Mouse (Mus musculus): Measurements from ENCODE around the gene Cyp1a1. TPM values are rescaled to one million over a fixed set of nuclear protein-coding genes. Genes with fewer than 3 reads are reported as not detected.
"Not testable (repeated sequence)": the region's sequence is repeated elsewhere in the genome, so short reads cannot be mapped to it uniquely, and the experiment has no call there.

Cyp1a1 gene
- polyA plus RNA-seq, 1 experiment from 2014 or later: not detected

DNA sequence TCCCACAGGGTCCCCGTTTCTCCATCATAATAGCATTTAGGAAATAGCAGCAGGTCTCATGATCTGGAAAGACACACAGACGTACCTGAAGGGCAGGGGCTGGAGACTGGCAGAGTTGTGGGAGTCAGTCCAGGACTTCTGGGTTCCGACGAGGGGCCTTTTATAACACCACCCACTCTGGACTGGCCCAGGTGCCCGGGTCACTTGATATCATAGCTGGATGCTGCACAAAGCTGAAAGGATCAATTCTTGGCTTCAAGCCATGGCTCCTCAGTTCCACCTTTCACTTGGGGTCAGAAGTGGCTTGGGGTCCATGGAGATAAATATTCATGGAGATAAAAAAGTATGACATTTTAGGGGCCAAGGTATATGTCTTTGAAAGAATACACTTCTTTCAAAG, 4.2 kb upstream of the Cyp1a1 start, which contains the start of gene Cyp1a2:
TSS of gene Cyp1a2 (minus strand) at position 184 of the 400 bp plus-strand sequence.
- Histone ChIP-seq H3K36me3 (no peaks in the 10 kb centered on the region), H3K27me3 (no peaks in the 10 kb centered on the region), H3K9me3 (no peaks in the 10 kb centered on the region), H3K4me3 (no peak within 1 kb of the TSS), H3K27ac (no peak within 1 kb of the TSS), H3K9ac (no peak within 1 kb of the TSS), H3K4me1 (no peaks in the 10 kb centered on the region), H3K4me2 (replicated peaks) (no peak within 1 kb of the TSS)
- ATAC-seq (ENCODE audit: low FRiP score, low read depth): no peak
- WGBS: 80% methylated on average over 5 of the region's 5 CpGs

DNA sequence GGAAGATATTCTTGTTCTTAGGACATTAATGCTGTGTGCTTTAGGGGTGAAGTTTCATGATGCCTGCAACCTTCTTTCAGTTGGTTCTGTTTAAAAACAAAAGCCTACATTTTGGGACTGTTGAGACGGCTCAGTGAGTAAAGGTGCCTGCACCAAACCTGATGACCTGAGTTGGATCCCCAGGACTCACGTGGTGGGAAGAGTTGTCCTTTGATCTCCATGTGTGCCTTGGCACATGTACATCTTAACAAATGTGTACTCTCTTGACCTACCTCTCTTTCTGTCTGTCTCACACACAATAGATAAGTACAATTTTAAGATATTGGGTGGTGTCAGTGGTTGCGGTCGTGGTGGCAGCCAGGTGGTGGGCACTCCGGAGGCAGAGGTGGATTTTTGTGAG, 1.7 kb upstream of the Cyp1a1 start:
- no peak overlapping the region for H3K9ac ChIP-seq
- H3K4me2 ChIP-seq (replicated peaks): no peak overlapping the region
- no peaks in the 10 kb centered on the region for H3K36me3 ChIP-seq
- no peak overlapping the region for H3K4me3 ChIP-seq
- H3K4me1 ChIP-seq: no peaks in the 10 kb centered on the region
- WGBS: 87% methylated on average over 5 of the region's 5 CpGs
- no peaks in the 10 kb centered on the region for H3K27me3 ChIP-seq
- no peaks in the 10 kb centered on the region for H3K9me3 ChIP-seq
- H3K27ac ChIP-seq: no peak overlapping the region
- ATAC-seq (ENCODE audit: low FRiP score, low read depth): no peak

DNA sequence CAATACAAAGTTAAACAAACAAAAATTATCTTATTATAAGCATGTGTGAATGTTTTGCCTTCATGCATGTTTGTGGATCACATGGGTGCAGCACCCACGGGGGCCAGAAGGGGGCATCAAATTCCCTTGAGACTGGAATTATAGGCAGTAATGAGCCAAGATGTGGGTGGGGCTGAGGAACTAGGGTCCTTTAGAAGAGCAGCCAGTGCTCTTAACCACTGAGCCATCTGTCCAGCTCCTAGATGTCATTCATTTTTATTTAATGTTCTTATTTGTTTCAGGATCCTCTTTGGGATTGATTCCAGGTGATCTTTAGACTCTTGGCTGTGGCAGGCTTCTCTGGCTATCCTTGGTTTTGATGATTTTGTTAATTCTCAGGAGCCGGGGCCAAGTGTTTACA, 430 bp downstream of the Cyp1a1 start:
- Histone ChIP-seq H3K9me3 (no peaks in the 10 kb centered on the region), H3K4me1 (no peaks in the 10 kb centered on the region), H3K4me3 (no peak overlapping the region), H3K4me2 (replicated peaks) (no peak overlapping the region), H3K36me3 (no peaks in the 10 kb centered on the region), H3K27ac (no peak overlapping the region), H3K9ac (no peak overlapping the region), H3K27me3 (peaks cover 2% of the 10 kb centered on the region; the same call in 1 of the 2 replicates)
- ATAC-seq (ENCODE audit: low FRiP score, low read depth): no peak
- 60% methylated on average over 2 of the region's 2 CpGs for WGBS

DNA sequence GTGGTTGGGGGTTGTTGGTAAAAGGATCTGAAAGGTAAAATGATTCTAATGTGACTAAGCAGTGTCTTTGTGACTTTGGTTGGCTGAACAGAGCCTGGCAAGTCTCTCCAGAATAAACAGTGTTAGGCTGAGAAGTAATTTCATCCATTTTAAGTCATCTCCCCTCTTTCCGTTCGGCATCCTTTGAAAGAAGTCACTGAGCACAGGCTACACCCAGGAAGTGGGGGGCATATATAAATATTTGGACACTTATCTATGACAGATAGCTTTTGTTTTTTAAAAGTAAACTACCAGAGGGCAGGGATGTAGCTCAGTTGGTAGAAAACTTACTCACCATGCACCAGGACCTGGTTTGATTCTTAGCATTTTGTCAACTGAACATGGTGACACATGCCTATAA, 878 bp downstream of the Cyp1a1 start:
- no peak for ATAC-seq (ENCODE audit: low FRiP score, low read depth)
- no peaks in the 10 kb centered on the region for H3K9me3 ChIP-seq
- H3K4me3 ChIP-seq: no peak overlapping the region
- no peak overlapping the region for H3K4me2 ChIP-seq (replicated peaks)
- H3K9ac ChIP-seq: no peak overlapping the region
- H3K27me3 ChIP-seq: peaks cover 3% of the 10 kb centered on the region
- no peak overlapping the region for H3K27ac ChIP-seq
- H3K4me1 ChIP-seq: no peaks in the 10 kb centered on the region
- no peaks in the 10 kb centered on the region for H3K36me3 ChIP-seq
- WGBS: 78% methylated on average over 2 of the region's 2 CpGs

DNA sequence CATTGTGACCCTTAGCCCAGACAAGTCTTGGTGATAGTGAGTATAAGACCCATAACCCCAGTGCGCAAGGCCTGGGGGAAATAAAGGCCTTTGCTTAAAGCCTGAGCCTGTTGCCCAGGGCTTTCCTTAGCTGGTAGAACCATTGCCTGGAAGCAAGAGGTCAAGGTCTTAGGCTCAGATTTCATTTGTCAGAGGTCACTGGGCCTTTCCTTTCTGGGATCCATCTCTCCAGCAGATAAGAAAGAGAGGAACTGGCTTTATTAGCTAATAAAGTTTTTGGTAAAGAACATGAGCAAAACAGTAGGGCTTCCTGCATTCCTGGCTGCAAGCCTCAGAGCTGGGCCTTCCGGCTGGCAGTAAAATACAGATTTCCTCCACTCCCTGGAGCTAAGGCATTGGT, 6.4 kb downstream of the Cyp1a1 start:
- Histone ChIP-seq H3K27me3 (peaks cover 55% of the 10 kb centered on the region), H3K4me2 (replicated peaks) (no peak overlapping the region), H3K36me3 (no peaks in the 10 kb centered on the region), H3K4me3 (no peak overlapping the region), H3K9ac (no peak overlapping the region), H3K9me3 (no peaks in the 10 kb centered on the region), H3K4me1 (peaks cover 13% of the 10 kb centered on the region), H3K27ac (no peak overlapping the region)
- no peak for ATAC-seq (ENCODE audit: low FRiP score, low read depth)
- WGBS: 65% methylated on average over 2 of the region's 2 CpGs

DNA sequence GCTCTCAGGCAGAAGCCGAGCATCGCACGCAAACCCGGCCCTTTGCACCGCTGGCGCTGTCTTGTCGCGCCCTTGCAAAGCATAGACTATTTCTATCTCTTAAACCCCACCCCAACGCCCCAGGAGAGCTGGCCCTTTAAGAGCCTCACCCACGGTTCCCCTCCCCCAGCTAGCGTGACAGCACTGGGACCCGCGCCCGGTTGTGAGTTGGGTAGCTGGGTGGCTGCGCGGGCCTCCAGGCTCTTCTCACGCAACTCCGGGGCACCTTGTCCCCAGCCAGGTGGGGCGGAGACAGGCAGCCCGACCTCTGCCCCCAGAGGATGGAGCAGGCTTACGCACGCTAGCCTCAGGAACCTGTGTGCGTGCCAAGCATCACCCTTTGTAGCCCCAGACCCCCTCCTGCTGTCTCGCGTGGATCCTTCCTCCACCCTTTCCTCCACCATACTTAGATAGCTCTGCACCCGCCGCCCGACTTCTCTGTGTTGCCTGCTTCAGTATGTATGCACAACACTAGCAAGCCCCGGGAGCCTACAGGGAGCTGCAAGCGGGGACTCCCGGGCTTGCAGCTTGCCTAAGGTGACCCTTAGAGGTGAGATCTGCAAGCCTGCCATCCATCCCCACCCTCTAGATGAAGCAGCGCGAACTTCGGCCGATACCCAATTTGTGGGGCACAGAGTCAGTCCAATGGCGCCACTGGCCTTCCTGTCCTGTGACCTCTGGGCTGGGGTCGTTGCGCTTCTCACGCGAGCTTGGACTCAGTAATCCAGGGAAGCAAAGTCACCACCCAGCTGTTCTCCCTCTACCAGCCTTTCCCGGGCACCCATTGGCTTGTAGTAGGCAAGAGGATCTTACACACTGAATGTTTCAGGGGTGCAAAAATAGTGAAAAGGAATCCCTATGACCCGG, 8.9 kb downstream of the Cyp1a1 start:
- Histone ChIP-seq H3K4me3 (peak overlapping the region; percentile 45), H3K27ac (no peak overlapping the region), H3K4me2 (replicated peaks) (peak overlapping the region; percentile 74), H3K9me3 (no peaks in the 10 kb centered on the region), H3K36me3 (no peaks in the 10 kb centered on the region), H3K4me1 (peaks cover 13% of the 10 kb centered on the region), H3K9ac (peak overlapping the region; percentile 62), H3K27me3 (peaks cover 56% of the 10 kb centered on the region)
- WGBS: 1% methylated on average over 42 of the region's 42 CpGs
- ATAC-seq (ENCODE audit: low FRiP score, low read depth): no peak

DNA sequence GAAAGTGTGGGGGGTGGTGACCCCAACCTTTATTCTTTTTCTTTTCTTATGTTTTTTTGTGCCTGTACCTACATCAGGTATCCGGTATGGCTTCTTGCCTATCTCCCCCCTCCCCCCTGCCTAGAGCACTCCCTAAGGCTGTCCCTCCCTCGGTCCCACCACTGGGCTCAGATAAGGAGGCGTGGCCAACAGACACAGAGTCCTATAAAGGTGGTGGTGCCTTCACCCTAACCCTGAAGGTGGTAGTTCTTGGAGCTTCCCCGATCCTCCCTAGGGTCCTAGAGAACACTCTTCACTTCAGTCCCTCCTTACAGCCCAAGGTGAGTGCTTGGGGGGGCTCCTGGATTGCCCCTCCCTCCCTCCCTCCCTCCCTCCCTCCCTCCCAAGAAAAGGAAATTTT, 9.7 kb downstream of the Cyp1a1 start:
- no peak for ATAC-seq (ENCODE audit: low FRiP score, low read depth)
- peaks cover 13% of the 10 kb centered on the region for H3K4me1 ChIP-seq
- no peaks in the 10 kb centered on the region for H3K36me3 ChIP-seq
- peaks cover 56% of the 10 kb centered on the region for H3K27me3 ChIP-seq
- H3K9ac ChIP-seq: no peak overlapping the region
- 18% methylated on average over 4 of the region's 4 CpGs for WGBS
- no peak overlapping the region for H3K4me3 ChIP-seq
- no peak overlapping the region for H3K27ac ChIP-seq
- H3K9me3 ChIP-seq: no peaks in the 10 kb centered on the region
- no peak overlapping the region for H3K4me2 ChIP-seq (replicated peaks)

DNA sequence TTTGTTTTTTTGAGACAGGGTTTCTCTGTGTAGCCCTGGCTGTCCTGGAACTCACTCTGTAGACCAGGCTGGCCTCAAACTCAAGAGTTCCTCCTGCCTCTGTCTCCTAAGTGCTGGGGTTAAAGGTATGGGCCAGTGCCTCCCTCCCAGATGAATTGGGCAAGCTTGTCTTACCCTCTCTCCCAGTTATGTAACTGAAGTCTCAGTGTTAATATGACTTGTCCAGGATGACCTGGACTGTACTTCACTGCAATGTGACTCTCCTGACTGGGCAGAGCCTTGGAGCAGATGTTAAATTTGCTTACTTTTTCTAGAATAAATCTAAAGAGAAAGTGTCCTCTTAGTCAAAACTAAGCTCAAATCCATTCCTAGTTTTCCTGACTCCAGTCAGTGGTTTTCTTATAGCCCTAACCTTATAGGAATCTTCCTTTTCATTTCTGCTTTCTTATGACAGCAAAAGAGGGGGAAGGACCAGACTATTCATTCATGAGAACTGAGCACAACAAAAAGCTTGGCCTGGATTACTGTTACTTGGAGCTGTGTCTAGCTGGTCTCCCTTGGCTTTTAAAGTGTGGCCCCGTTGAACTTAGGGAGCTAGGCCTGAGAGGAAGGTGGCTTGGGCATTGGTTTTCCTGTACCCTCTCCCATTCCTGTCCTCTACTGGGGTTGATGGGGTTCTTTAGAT, 10.9 kb downstream of the Cyp1a1 start:
- Histone ChIP-seq H3K9ac (no peak overlapping the region), H3K4me1 (peaks cover 13% of the 10 kb centered on the region), H3K4me2 (replicated peaks) (no peak overlapping the region), H3K27ac (no peak overlapping the region), H3K36me3 (no peaks in the 10 kb centered on the region), H3K9me3 (no peaks in the 10 kb centered on the region), H3K27me3 (peaks cover 54% of the 10 kb centered on the region), H3K4me3 (no peak overlapping the region)
- 77% methylated on average over 1 of the region's 1 CpGs for WGBS
- no peak for ATAC-seq (ENCODE audit: low FRiP score, low read depth)

DNA sequence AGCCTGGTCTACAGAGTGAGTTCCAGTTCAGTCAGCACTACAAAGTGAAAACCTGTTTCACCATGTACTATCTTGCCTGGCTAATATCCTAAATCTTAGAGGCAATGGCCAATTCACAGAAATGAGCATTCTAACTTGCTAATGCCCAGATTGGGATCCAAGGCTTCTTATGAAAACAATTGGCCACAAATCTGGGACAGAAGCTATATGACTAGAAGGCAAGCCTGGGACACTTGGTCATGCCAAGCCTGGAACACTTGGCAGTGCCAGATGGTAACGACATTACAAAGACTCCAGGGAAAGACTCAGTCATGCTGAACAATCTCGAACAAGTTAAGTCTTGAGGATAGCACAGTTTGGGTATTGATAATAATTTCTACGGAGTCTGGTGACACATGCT, 18.8 kb downstream of the Cyp1a1 start:
- peaks cover 12% of the 10 kb centered on the region for H3K4me1 ChIP-seq
- H3K4me3 ChIP-seq: no peak overlapping the region
- H3K27ac ChIP-seq: no peak overlapping the region
- H3K9me3 ChIP-seq: no peaks in the 10 kb centered on the region; the same call in 1 of the 2 replicates
- H3K9ac ChIP-seq: no peak overlapping the region
- H3K27me3 ChIP-seq: no peaks in the 10 kb centered on the region
- 86% methylated on average over 3 of the region's 3 CpGs for WGBS
- no peak overlapping the region for H3K4me2 ChIP-seq (replicated peaks)
- H3K36me3 ChIP-seq: no peaks in the 10 kb centered on the region
- no peak for ATAC-seq (ENCODE audit: low FRiP score, low read depth)

DNA sequence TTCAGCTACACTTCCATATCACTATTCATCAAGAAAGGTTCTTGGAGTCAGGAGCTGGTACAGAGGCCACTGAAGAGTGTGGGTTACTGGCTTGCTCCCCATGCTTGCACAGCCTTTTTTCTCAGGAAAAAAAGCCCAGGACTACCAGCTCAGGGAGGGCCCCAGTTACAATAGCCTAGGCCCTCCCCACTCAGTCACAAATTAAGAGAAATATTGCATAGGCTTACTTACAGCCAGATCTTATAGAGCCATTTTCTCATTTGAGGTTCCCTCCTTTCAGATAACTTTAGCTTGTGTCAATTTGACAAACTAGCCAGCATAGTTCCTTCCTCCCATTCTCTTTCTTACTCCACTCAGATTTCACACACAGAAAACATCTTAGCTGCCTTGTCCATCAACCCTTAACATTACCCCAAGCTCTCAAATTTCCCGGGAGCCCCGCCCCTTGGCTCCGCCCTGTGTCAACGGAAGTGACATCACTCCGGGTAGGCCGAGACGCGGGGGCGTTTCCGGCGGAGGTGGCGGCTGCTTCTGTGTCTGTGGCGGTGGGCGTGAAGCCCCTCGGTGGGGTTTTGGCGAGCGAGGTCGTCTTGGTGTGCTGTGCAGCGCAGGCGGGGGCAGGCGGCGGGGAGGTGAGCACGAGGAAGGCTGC, 20.5 kb downstream of the Cyp1a1 start, which contains the start of gene Edc3:
TSS of gene Edc3 (plus strand) at position 473 of the 652 bp plus-strand sequence.
- ATAC-seq (ENCODE audit: low FRiP score, low read depth): peak; percentile 97
- Histone ChIP-seq H3K4me3 (peak within 1 kb of the TSS; percentile 85), H3K4me1 (peaks cover 12% of the 10 kb centered on the region), H3K27me3 (no peaks in the 10 kb centered on the region), H3K9me3 (no peaks in the 10 kb centered on the region; the same call in 1 of the 2 replicates), H3K9ac (peak within 1 kb of the TSS; percentile 93), H3K36me3 (peaks cover 13% of the 10 kb centered on the region), H3K4me2 (replicated peaks) (peak within 1 kb of the TSS; percentile 84), H3K27ac (peak within 1 kb of the TSS; percentile 78)
- WGBS: under 1% methylated on average over 23 of the region's 23 CpGs

DNA sequence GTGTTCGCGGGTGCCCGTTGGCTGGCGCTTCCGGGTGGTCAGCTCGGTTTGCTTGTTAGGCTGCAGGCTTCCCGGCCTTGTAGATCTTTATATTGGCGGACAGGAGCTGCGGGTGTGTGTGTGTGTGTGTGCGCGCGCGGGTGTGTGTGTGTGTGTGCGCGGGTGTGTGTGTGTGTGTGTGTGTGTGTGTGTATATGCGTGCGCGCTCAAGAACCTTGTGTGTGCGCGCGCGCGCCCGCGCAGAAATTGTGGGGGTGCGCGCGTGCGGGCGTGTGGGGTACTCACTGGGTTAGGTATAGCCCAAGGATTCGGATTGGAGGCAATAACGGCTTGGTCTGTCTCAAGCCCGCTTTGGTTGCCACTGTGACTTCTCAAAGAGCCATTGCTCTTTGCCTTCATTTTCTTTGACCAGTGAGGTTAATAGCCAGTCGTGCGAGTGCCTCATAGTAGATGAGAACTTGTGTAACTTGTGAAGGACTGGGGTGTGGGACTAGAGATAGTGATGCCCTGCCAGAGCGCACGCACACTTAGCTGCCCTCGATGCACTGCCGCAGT, 21.1 kb downstream of the Cyp1a1 start:
- Histone ChIP-seq H3K9me3 (no peaks in the 10 kb centered on the region; the same call in 1 of the 2 replicates), H3K27ac (peak overlapping the region; percentile 78), H3K4me3 (peak overlapping the region; percentile 85), H3K4me2 (replicated peaks) (peak overlapping the region; percentile 84), H3K36me3 (peaks cover 18% of the 10 kb centered on the region), H3K27me3 (no peaks in the 10 kb centered on the region), H3K9ac (peak overlapping the region; percentile 93), H3K4me1 (peaks cover 12% of the 10 kb centered on the region)
- WGBS: 4% methylated on average over 34 of the region's 39 CpGs
- peak; percentile 68 for ATAC-seq (ENCODE audit: low FRiP score, low read depth)

DNA sequence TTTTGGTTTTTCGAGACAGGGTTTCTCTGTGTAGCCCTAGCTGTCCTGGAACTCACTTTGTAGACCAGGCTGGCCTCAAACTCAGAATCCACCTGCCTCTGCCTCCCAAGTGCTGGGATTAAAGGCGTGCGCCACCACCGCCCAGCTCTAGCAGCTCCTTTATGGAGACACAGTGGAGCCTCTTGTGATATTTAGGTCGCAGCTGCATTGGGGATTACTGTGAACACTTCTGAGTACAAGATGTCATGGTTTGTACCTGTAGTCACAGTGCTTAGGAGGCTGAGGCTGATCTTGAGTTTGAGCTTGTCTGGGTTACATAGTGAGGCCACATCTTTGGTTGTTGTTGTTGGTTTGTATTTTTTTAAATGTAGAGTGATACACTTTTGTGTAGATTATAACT, 22.5 kb downstream of the Cyp1a1 start:
- H3K4me3 ChIP-seq; H3K27me3 ChIP-seq; H3K9me3 ChIP-seq; H3K9ac ChIP-seq; H3K4me2 ChIP-seq (replicated peaks); H3K27ac ChIP-seq; ATAC-seq (ENCODE audit: low FRiP score, low read depth): not testable (repeated sequence)
- peaks cover 32% of the 10 kb centered on the region for H3K36me3 ChIP-seq
- WGBS: 87% methylated on average over 5 of the region's 5 CpGs
- H3K4me1 ChIP-seq: peaks cover 12% of the 10 kb centered on the region
